Mouse (Mus musculus): ENCODE data around the gene Cacna2d3. TPM values are rescaled to one million over a fixed set of nuclear protein-coding genes. Genes with fewer than 3 reads are reported as not detected.

The Cacna2d3 gene
- polyA plus RNA-seq, 1 experiment from 2014 or later, result 0.03 TPM

DNA sequence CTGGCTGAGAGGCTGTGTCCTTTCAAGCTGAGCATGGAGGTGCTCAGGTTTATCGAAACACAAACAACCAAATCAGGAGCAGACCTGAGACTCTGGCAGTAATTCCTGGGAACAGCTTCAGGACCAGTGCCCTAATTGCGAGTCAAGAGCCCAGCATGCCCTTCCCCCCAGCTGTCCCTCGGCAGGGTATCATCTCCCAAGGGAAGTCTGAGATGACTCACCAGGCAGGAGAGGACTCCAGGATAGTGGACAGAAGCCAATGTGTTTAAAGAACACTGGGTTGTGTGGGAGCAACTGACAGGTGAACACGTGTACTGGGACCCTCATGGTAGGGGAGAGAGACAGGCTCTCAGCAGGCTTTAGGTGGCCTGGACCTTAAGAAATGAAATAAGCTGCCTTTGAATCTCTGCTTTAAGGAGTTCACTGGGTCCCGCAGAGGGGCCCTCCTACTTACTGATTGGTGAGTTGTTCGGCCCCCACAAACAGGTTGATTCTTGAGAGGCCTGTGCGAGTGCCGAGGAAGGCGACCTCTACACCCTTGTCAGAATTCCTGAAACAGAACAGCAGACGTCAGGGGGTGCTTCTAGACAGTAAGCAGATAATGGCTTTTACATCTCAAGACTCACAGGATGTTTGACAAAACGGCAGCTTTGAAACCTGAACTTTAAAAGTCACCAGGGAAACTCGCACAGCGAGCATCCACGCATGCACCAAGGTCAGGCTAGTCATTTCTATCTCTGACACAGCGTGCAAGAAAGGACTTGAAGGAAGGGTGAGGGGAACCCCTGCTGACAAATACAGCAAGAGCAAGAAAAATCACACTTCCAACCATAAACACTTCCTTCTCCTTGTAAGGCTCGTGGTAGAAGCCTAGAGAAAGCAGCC, 669.5 kb downstream of the Cacna2d3 start:
- Histone ChIP-seq H3K4me3 (replicated peaks) (no peak overlapping the region), H3K9me3 (replicated peaks) (no peaks in the 10 kb centered on the region), H3K27ac (replicated peaks) (no peak overlapping the region), H3K4me1 (replicated peaks) (no peaks in the 10 kb centered on the region), H3K9ac (no peak overlapping the region), H3K36me3 (replicated peaks) (no peaks in the 10 kb centered on the region), H3K4me2 (no peak overlapping the region), H3K27me3 (no peaks in the 10 kb centered on the region)
- no peak for ATAC-seq (ENCODE audit: insufficient read depth)
- 48% methylated on average over 16 of the region's 16 CpGs for WGBS (ENCODE audit: insufficient replicate concordance)

DNA sequence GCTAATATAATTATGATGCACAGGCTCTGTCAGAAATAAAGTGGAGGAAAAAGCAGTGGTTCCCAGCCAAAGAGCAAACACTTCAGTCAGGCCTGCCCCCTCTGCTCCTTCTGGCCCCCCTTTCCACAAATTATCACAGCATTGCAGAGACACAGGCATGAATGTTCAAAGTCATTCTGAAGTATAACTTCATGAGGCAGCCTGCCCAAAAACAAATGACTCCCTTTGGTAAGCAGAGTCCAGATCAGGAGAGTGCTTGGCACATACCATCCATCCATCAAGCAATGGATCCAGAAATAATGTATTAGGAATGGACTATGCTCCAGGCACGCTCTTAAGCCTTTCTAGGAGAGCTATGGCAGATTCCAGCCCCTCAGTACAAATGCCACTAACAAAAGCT, 679.3 kb downstream of the Cacna2d3 start:
- no peak overlapping the region for H3K4me3 ChIP-seq (replicated peaks)
- H3K27me3 ChIP-seq, result no peaks in the 10 kb centered on the region
- ATAC-seq (ENCODE audit: insufficient read depth), result no peak
- H3K9ac ChIP-seq, result no peak overlapping the region
- H3K9me3 ChIP-seq (replicated peaks), result no peaks in the 10 kb centered on the region
- no peak overlapping the region for H3K27ac ChIP-seq (replicated peaks)
- no peaks in the 10 kb centered on the region for H3K4me1 ChIP-seq (replicated peaks)
- no peak overlapping the region for H3K4me2 ChIP-seq
- 47% methylated on average over 1 of the region's 1 CpGs for WGBS (ENCODE audit: insufficient replicate concordance)
- H3K36me3 ChIP-seq (replicated peaks), result no peaks in the 10 kb centered on the region

- 50% methylated on average over 1 of the region's 1 CpGs for WGBS (ENCODE audit: insufficient replicate concordance)
- no peaks in the 10 kb centered on the region for H3K27me3 ChIP-seq
- no peak overlapping the region for H3K9ac ChIP-seq
- no peak overlapping the region for H3K4me3 ChIP-seq (replicated peaks)
- no peak overlapping the region for H3K4me2 ChIP-seq
- no peak for ATAC-seq (ENCODE audit: insufficient read depth)
- no peaks in the 10 kb centered on the region for H3K36me3 ChIP-seq (replicated peaks)
- H3K9me3 ChIP-seq (replicated peaks), result no peaks in the 10 kb centered on the region
- no peak overlapping the region for H3K27ac ChIP-seq (replicated peaks)
- no peaks in the 10 kb centered on the region for H3K4me1 ChIP-seq (replicated peaks)
These were observed 680.2 kb downstream of the Cacna2d3 start for GRCm38 (mm10) chr14:29041498-29041897.

GRCm38 (mm10) chr14:29040606-29041364, 680.9 kb downstream of the Cacna2d3 start:
- 68% methylated on average over 9 of the region's 9 CpGs for WGBS (ENCODE audit: insufficient replicate concordance)
- H3K27ac ChIP-seq (replicated peaks), result no peak overlapping the region

GRCm38 (mm10) chr14:29038246-29038645, 683.4 kb downstream of the Cacna2d3 start:
- WGBS (ENCODE audit: insufficient replicate concordance), result 63% methylated on average over 5 of the region's 5 CpGs
- no peaks in the 10 kb centered on the region for H3K9me3 ChIP-seq (replicated peaks)
- no peak overlapping the region for H3K9ac ChIP-seq
- H3K27ac ChIP-seq (replicated peaks), result no peak overlapping the region
- no peaks in the 10 kb centered on the region for H3K4me1 ChIP-seq (replicated peaks)
- H3K4me2 ChIP-seq, result no peak overlapping the region
- ATAC-seq (ENCODE audit: insufficient read depth), result no peak
- no peaks in the 10 kb centered on the region for H3K36me3 ChIP-seq (replicated peaks)
- H3K4me3 ChIP-seq (replicated peaks), result no peak overlapping the region
- H3K27me3 ChIP-seq, result no peaks in the 10 kb centered on the region

More at GRCm38 (mm10) chr14:29040606-29041364, 680.9 kb downstream of the Cacna2d3 start:
- H3K9ac ChIP-seq, result no peak overlapping the region
- no peak overlapping the region for H3K4me3 ChIP-seq (replicated peaks)
- no peaks in the 10 kb centered on the region for H3K9me3 ChIP-seq (replicated peaks)
- no peak overlapping the region for H3K4me2 ChIP-seq
- no peaks in the 10 kb centered on the region for H3K27me3 ChIP-seq
- no peaks in the 10 kb centered on the region for H3K4me1 ChIP-seq (replicated peaks)
- ATAC-seq (ENCODE audit: insufficient read depth), result no peak
- no peaks in the 10 kb centered on the region for H3K36me3 ChIP-seq (replicated peaks)

DNA sequence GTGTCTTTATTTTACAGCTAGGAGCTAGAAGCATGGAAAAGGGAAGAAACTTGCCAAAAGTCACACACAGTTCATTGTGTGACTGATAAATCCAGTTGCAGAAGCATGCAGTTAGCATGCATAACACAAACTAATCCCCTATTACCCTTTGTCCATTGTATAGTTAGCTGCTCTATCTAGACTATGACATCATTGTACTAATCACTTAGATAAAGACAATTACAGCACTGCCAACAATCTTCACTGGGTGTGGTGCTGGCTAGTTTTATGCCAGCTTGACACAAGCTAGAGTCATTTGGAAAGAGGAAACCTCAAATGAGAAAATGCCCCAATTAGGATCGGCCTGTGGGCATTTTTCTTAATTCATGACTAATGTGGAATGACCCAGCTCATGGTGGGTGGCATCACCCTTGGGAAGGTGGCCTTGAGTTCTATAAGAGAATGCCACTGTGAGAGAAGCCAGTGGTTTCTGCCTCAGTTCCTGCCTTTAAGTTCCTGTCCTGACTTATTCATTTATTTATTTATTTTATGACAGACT, 689.7 kb downstream of the Cacna2d3 start:
- H3K9me3 ChIP-seq (replicated peaks), result no peaks in the 10 kb centered on the region
- H3K4me3 ChIP-seq (replicated peaks), result no peak overlapping the region
- H3K27me3 ChIP-seq, result no peaks in the 10 kb centered on the region
- ATAC-seq (ENCODE audit: insufficient read depth), result no peak
- WGBS (ENCODE audit: insufficient replicate concordance), result 42% methylated on average over 1 of the region's 1 CpGs
- H3K4me2 ChIP-seq, result no peak overlapping the region
- no peaks in the 10 kb centered on the region for H3K36me3 ChIP-seq (replicated peaks)
- no peaks in the 10 kb centered on the region for H3K4me1 ChIP-seq (replicated peaks)
- no peak overlapping the region for H3K27ac ChIP-seq (replicated peaks)
- no peak overlapping the region for H3K9ac ChIP-seq

DNA sequence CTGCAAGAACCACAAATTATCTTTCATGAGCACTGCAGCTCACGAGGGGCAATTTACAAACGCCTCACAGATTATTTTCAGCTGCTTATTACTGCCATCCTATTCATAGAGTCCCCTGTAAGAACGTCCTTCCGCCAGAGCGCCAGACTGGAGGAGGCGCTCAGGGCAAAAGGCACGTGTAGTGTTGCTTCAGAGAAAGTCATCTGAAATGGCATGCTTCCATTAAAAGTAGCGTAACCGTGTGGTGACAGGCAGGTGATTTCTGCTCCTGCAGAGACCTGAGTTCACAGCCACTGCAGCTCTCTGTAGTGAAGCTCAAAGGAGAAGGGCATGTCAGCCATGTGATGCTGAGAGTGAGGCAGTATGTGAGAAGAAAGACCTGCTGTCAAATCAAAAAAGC, 691.1 kb downstream of the Cacna2d3 start:
- WGBS (ENCODE audit: insufficient replicate concordance), result 70% methylated on average over 9 of the region's 9 CpGs
- Histone ChIP-seq H3K9me3 (replicated peaks) (no peaks in the 10 kb centered on the region), H3K36me3 (replicated peaks) (no peaks in the 10 kb centered on the region), H3K4me2 (no peak overlapping the region), H3K9ac (no peak overlapping the region), H3K4me3 (replicated peaks) (no peak overlapping the region), H3K4me1 (replicated peaks) (no peaks in the 10 kb centered on the region), H3K27ac (replicated peaks) (no peak overlapping the region), H3K27me3 (no peaks in the 10 kb centered on the region)
- no peak for ATAC-seq (ENCODE audit: insufficient read depth)

DNA sequence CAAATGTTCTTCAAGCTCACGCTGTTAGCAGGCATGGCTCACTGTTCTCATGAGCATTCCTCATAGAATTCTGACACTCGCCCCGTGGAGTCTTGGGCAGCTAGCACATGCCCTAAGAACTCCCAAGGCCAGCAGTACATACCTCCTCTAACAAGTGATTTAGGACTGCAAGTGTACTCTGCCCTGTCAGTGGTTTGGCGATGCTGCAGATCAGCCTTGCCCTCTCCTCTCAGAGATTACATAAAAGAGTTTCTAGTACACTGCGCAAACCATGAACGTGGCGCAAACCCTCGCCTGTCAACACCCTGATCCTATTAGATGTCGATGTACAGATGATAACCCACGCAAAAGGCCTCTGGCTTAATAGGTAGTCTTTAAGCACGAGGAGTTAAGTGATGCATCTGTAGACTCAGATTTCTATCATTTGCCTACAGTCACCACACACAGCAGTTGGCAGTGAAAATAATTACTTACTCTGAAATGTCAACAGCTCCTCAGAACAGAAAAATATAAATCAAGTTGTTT, 691.7 kb downstream of the Cacna2d3 start:
- Histone ChIP-seq H3K4me1 (replicated peaks) (no peaks in the 10 kb centered on the region), H3K36me3 (replicated peaks) (no peaks in the 10 kb centered on the region), H3K4me2 (no peak overlapping the region), H3K4me3 (replicated peaks) (no peak overlapping the region), H3K27ac (replicated peaks) (no peak overlapping the region), H3K9me3 (replicated peaks) (no peaks in the 10 kb centered on the region), H3K27me3 (no peaks in the 10 kb centered on the region), H3K9ac (no peak overlapping the region)
- ATAC-seq (ENCODE audit: insufficient read depth), result no peak
- WGBS (ENCODE audit: insufficient replicate concordance), result 63% methylated on average over 11 of the region's 11 CpGs

GRCm38 (mm10) chr14:29029107-29029469, 692.6 kb downstream of the Cacna2d3 start:
- Histone ChIP-seq H3K36me3 (replicated peaks) (no peaks in the 10 kb centered on the region), H3K4me1 (replicated peaks) (no peaks in the 10 kb centered on the region), H3K4me3 (replicated peaks) (no peak overlapping the region), H3K27ac (replicated peaks) (no peak overlapping the region), H3K9me3 (replicated peaks) (no peaks in the 10 kb centered on the region), H3K4me2 (no peak overlapping the region), H3K27me3 (no peaks in the 10 kb centered on the region), H3K9ac (no peak overlapping the region)
- 57% methylated on average over 2 of the region's 2 CpGs for WGBS (ENCODE audit: insufficient replicate concordance)
- ATAC-seq (ENCODE audit: insufficient read depth), result no peak

GRCm38 (mm10) chr14:29028391-29029106, 693.1 kb downstream of the Cacna2d3 start:
- Histone ChIP-seq H3K9ac (no peak overlapping the region), H3K4me1 (replicated peaks) (no peaks in the 10 kb centered on the region), H3K36me3 (replicated peaks) (no peaks in the 10 kb centered on the region), H3K4me2 (no peak overlapping the region), H3K9me3 (replicated peaks) (no peaks in the 10 kb centered on the region), H3K4me3 (replicated peaks) (no peak overlapping the region), H3K27ac (replicated peaks) (no peak overlapping the region), H3K27me3 (no peaks in the 10 kb centered on the region)
- no peak for ATAC-seq (ENCODE audit: insufficient read depth)
- 62% methylated on average over 6 of the region's 6 CpGs for WGBS (ENCODE audit: insufficient replicate concordance)

DNA sequence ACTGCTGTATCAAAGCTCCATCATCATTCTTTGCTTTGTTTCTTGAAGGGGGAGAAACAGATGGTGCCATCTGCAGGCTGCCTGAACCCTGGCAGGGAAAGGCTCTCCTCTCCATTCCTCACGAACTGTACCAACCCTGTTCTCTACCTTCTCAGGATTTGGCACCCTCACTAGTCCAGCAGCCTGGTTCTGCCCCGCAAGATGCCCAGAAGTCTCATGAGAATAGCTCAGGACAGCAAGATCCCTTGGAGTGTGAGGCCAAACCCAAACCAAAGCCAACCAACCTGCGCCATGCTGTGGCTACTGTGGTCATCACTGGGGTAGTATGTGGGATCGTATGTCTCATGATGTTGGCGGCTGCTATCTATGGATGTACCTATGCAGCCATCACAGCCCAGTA, 694.4 kb downstream of the Cacna2d3 start:
- H3K4me3 ChIP-seq (replicated peaks), result no peak overlapping the region
- no peaks in the 10 kb centered on the region for H3K36me3 ChIP-seq (replicated peaks)
- no peak overlapping the region for H3K4me2 ChIP-seq
- no peak overlapping the region for H3K9ac ChIP-seq
- no peak for ATAC-seq (ENCODE audit: insufficient read depth)
- WGBS (ENCODE audit: insufficient replicate concordance), result 54% methylated on average over 5 of the region's 5 CpGs
- no peak overlapping the region for H3K27ac ChIP-seq (replicated peaks)
- no peaks in the 10 kb centered on the region for H3K4me1 ChIP-seq (replicated peaks)
- H3K9me3 ChIP-seq (replicated peaks), result no peaks in the 10 kb centered on the region
- no peaks in the 10 kb centered on the region for H3K27me3 ChIP-seq

Measured in liver, embryonic 15.5 days (tissue).